Mouse (Mus musculus): ENCODE results near the gene Scnn1a.

DNA sequence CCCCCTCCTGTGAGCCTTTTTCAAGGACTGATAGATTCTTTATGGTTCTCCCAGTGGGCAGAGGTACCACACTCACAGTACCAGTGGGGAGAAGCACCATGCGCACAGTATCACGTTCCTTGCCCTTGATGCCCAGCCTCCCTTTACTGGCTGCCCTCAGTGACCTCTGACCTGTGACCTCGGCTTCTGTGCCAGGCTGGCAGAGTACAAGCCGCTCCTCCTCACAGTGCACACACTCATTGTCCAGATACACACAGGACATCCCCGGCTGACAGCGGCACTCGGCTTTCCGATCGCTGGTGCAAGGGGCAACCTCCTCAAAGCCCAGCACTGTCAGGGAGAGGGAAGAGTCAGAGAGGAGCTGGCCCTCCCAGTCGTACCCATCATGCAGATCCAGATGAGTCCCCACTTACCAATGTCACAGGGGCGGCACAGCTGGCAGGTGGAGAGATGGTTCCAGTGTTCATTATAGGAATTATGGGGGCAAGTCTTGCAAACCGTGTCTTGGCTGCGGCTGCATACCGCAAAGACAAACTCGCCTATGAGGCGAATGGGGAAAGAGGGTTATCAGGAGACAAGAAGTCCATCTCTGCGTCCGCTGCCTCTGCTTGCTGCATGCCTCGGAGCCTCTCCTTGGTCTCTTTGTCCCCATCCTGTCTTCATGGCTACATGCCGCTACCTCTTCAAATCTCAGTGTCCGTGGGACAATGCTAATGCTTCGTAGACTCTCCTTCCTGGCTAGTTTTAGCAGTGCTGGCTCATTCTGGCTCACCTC is 7.7 kb upstream of the Scnn1a start:
- TF ChIP-seq POLR2A (IDR thresholded peaks at IDR 0.05; ENCODE audit: borderline replicate concordance, insufficient read depth, low read length) = no peak
- no peak for TF ChIP-seq CTCF (IDR thresholded peaks at IDR 0.05; ENCODE audit: borderline replicate concordance, insufficient read depth, low read depth, low read length)

Measured in cerebellum, adult 2 months (tissue).